Mouse (Mus musculus) kidney, postnatal 0 days (tissue): ENCODE measurements around the gene Deaf1. TPM values are rescaled to one million over a fixed set of nuclear protein-coding genes. Genes with fewer than 3 reads are reported as not detected.
A peak's percentile ranks its signal among the peaks of the same experiment; 100 is the strongest.

ENCODE experiments used
- ATAC-seq: fragments of 200-750 bp; cut with Nextera tagmentation; replicated peaks from 2 replicates; pipeline ENCODE4 v1.8.0; 2017; ENCODE audit warnings: low read depth, moderate number of reproducible peaks, moderate TSS enrichment, moderate library complexity; ENCODE audit not compliant: low FRiP score
- DNase-seq: peaks from one replicate; pipeline ENCODE4 v3.0.0-alpha.2; 2016; ENCODE audit warnings: low spot score
- H3K27ac ChIP-seq: fragments of 300-500 bp; sonication (generic); 2 replicates; pipeline ENCODE4 v1.5.1; 2014; ENCODE audit warnings: mild to moderate bottlenecking
- H3K27me3 ChIP-seq: fragments of 300-500 bp; sonication (generic); 2 replicates; pipeline ENCODE4 v1.6.1; 2014; ENCODE audit warnings: low read length, mixed read lengths; ENCODE audit not compliant: insufficient read depth
- H3K36me3 ChIP-seq: fragments of 300-500 bp; sonication (generic); 2 replicates; pipeline ENCODE4 v1.6.1; 2014; ENCODE audit warnings: low read length, mixed read lengths; ENCODE audit not compliant: insufficient read depth
- H3K4me1 ChIP-seq: fragments of 300-500 bp; sonication (generic); replicated peaks from 2 replicates; pipeline ENCODE4 v1.6.1; 2014; ENCODE audit warnings: antibody characterized with exemption, low read length, mixed read lengths; ENCODE audit not compliant: insufficient read depth
- H3K4me2 ChIP-seq: fragments of 300-500 bp; sonication (generic); 2 replicates; pipeline ENCODE4 v1.6.1; 2014; ENCODE audit warnings: mild to moderate bottlenecking, low read length, moderate library complexity, mixed read lengths
- H3K4me3 ChIP-seq: fragments of 300-500 bp; sonication (generic); replicated peaks from 2 replicates; pipeline ENCODE4 v1.5.1; 2014; ENCODE audit warnings: low read depth, low read length
- H3K9ac ChIP-seq: fragments of 300-500 bp; sonication (generic); 2 replicates; pipeline ENCODE4 v1.6.1; 2014; ENCODE audit warnings: low read depth, low read length
- H3K9me3 ChIP-seq: fragments of 300-500 bp; sonication (generic); replicated peaks from 2 replicates; pipeline ENCODE4 v1.6.1; 2016; ENCODE audit warnings: low read length, inconsistent platforms, mixed read lengths
- CTCF ChIP-seq: IDR thresholded peaks from 2 replicates; pipeline ENCODE4 v1.5.1; 2016; ENCODE audit warnings: antibody characterized with exemption, low read depth, mild to moderate bottlenecking, moderate library complexity
- WGBS: fragments of 180-500 bp; shearing (Covaris S2); extraction: QIAGEN DNeasy Blood & Tissue Kit; methylation state at CpG from one replicate; pipeline ENCODE4 v1.1.7; 2014; 5-methylcytosine and 5-hydroxymethylcytosine counted together
- polyA plus RNA-seq: library from polyadenylated mRNA; unstranded; fragments of >200 nt; fragmentation: Nextera tagmentation; extraction: Ambion mirVana; gene quantifications from 2 replicates; pipeline ENCODE4 v1.2.1, GENCODE M21; 2015

Gene Deaf1
- polyA plus RNA-seq, 1 experiment from 2014 or later = 64.2 TPM

GRCm38 (mm10) chr7:141326546-141327446 is 694 bp downstream of the Deaf1 start:
- Histone ChIP-seq H3K36me3 (peaks cover 16% of the 10 kb centered on the region), H3K4me1 (peaks cover 20% of the 10 kb centered on the region), H3K4me3 (peak overlapping the region; percentile 53), H3K9me3 (no peaks in the 10 kb centered on the region), H3K27ac (peak overlapping the region; percentile 99), H3K27me3 (no peaks in the 10 kb centered on the region), H3K9ac (peak overlapping the region; percentile 90), H3K4me2 (peak overlapping the region; percentile 92)
- DNase-seq (peak; percentile 31), ATAC-seq (peak; percentile 1; the same call in 1 of the 2 replicates)
- no peak for TF ChIP-seq CTCF
- WGBS = 3% methylated on average over 28 of the region's 35 CpGs

- Histone ChIP-seq H3K36me3 (peaks cover 31% of the 10 kb centered on the region), H3K27me3 (no peaks in the 10 kb centered on the region), H3K4me1 (peaks cover 20% of the 10 kb centered on the region), H3K27ac (no peak overlapping the region), H3K9me3 (no peaks in the 10 kb centered on the region), H3K9ac (no peak overlapping the region), H3K4me2 (no peak overlapping the region), H3K4me3 (no peak overlapping the region)
- WGBS = 91% methylated on average over 1 of the region's 1 CpGs
- DNase-seq (no peak), ATAC-seq (no peak)
- TF ChIP-seq CTCF = no peak
Measured at GRCm38 (mm10) chr7:141324686-141325085, 2.8 kb downstream of the Deaf1 start.

- no peak for TF ChIP-seq CTCF
- 58% methylated on average over 2 of the region's 2 CpGs for WGBS
Measured at GRCm38 (mm10) chr7:141319446-141319845, 8.0 kb downstream of the Deaf1 start.

GRCm38 (mm10) chr7:141317619-141318132 is 9.8 kb downstream of the Deaf1 start:
- ATAC-seq = peak; percentile 61; the same call in 1 of the 2 replicates
- no peak for DNase-seq
- no peak overlapping the region for H3K4me3 ChIP-seq
- H3K4me2 ChIP-seq = no peak overlapping the region
- peaks cover 59% of the 10 kb centered on the region for H3K36me3 ChIP-seq
- no peaks in the 10 kb centered on the region for H3K9me3 ChIP-seq
- TF ChIP-seq CTCF = no peak
- H3K27ac ChIP-seq = no peak overlapping the region
- H3K4me1 ChIP-seq = no peaks in the 10 kb centered on the region
- no peaks in the 10 kb centered on the region for H3K27me3 ChIP-seq
- no peak overlapping the region for H3K9ac ChIP-seq
- 74% methylated on average over 1 of the region's 1 CpGs for WGBS

More at GRCm38 (mm10) chr7:141319446-141319845, 8.0 kb downstream of the Deaf1 start:
- Histone ChIP-seq H3K4me1 (no peaks in the 10 kb centered on the region), H3K36me3 (peaks cover 59% of the 10 kb centered on the region), H3K9ac (no peak overlapping the region), H3K27me3 (no peaks in the 10 kb centered on the region), H3K4me2 (no peak overlapping the region), H3K4me3 (no peak overlapping the region), H3K9me3 (no peaks in the 10 kb centered on the region), H3K27ac (no peak overlapping the region)
- DNase-seq = no peak
- no peak for ATAC-seq

- ATAC-seq (peak; percentile 59), DNase-seq (peak; percentile 53)
- peak; percentile 67 for TF ChIP-seq CTCF
Measured at GRCm38 (mm10) chr7:141315974-141316373, 11.5 kb downstream of the Deaf1 start.

GRCm38 (mm10) chr7:141315076-141315475 is 12.4 kb downstream of the Deaf1 start:
- H3K27ac ChIP-seq = no peak overlapping the region
- no peak overlapping the region for H3K4me2 ChIP-seq
- TF ChIP-seq CTCF = no peak
- no peaks in the 10 kb centered on the region for H3K9me3 ChIP-seq
- H3K9ac ChIP-seq = no peak overlapping the region
- H3K4me1 ChIP-seq = no peaks in the 10 kb centered on the region
- ATAC-seq (no peak), DNase-seq (no peak)
- no peak overlapping the region for H3K4me3 ChIP-seq
- WGBS = 92% methylated on average over 8 of the region's 8 CpGs
- no peaks in the 10 kb centered on the region for H3K27me3 ChIP-seq
- peaks cover 61% of the 10 kb centered on the region for H3K36me3 ChIP-seq

More at GRCm38 (mm10) chr7:141315974-141316373, 11.5 kb downstream of the Deaf1 start:
- peaks cover 58% of the 10 kb centered on the region for H3K36me3 ChIP-seq
- no peak overlapping the region for H3K27ac ChIP-seq
- H3K9ac ChIP-seq = no peak overlapping the region
- no peak overlapping the region for H3K4me3 ChIP-seq
- no peaks in the 10 kb centered on the region for H3K4me1 ChIP-seq
- H3K9me3 ChIP-seq = no peaks in the 10 kb centered on the region
- H3K27me3 ChIP-seq = no peaks in the 10 kb centered on the region
- H3K4me2 ChIP-seq = no peak overlapping the region
- WGBS = 75% methylated on average over 5 of the region's 5 CpGs
